Mouse (Mus musculus) limb, embryonic 15.5 days (tissue): ENCODE data around the gene Smc6. TPM values are rescaled to one million over a fixed set of nuclear protein-coding genes. Genes with fewer than 3 reads are reported as not detected.

Source experiments
- ATAC-seq: fragments of 200-750 bp; cut with Nextera tagmentation; 2 replicates; pipeline ENCODE4 v1.8.0; 2017; ENCODE audit warnings: low read depth, moderate TSS enrichment; ENCODE audit not compliant: insufficient number of reproducible peaks, low FRiP score, low TSS enrichment
- H3K27ac ChIP-seq: fragments of 300-500 bp; sonication (generic); 2 replicates; pipeline ENCODE4 v1.5.1; 2015; ENCODE audit warnings: moderate library complexity, mild to moderate bottlenecking, inconsistent platforms
- H3K27me3 ChIP-seq: fragments of 300-500 bp; sonication (generic); 2 replicates; pipeline ENCODE4 v1.6.1; 2015; ENCODE audit warnings: inconsistent platforms
- H3K36me3 ChIP-seq: fragments of 300-500 bp; sonication (generic); 2 replicates; pipeline ENCODE4 v1.6.1; 2015; ENCODE audit warnings: inconsistent platforms
- H3K4me1 ChIP-seq: fragments of 300-500 bp; sonication (generic); 2 replicates; pipeline ENCODE4 v1.6.1; 2015; ENCODE audit warnings: inconsistent platforms
- H3K4me2 ChIP-seq: fragments of 300-500 bp; sonication (generic); 2 replicates; pipeline ENCODE4 v1.6.1; 2015; ENCODE audit warnings: mild to moderate bottlenecking, inconsistent platforms
- H3K4me3 ChIP-seq: fragments of 300-500 bp; sonication (generic); 2 replicates; pipeline ENCODE4 v1.5.1; 2015; ENCODE audit warnings: mild to moderate bottlenecking, inconsistent platforms
- H3K9ac ChIP-seq: fragments of 300-500 bp; sonication (generic); 2 replicates; pipeline ENCODE4 v1.6.1; 2015; ENCODE audit warnings: inconsistent platforms
- H3K9me3 ChIP-seq: fragments of 300-500 bp; sonication (generic); 2 replicates; pipeline ENCODE4 v1.6.1; 2016; ENCODE audit warnings: inconsistent platforms
- WGBS: fragments of 180-500 bp; shearing (Covaris S2); methylation state at CpG from one replicate; pipeline ENCODE4 v1.1.7; 2015; 5-methylcytosine and 5-hydroxymethylcytosine counted together
- polyA plus RNA-seq: library from polyadenylated mRNA; unstranded; fragments of >200 nt; fragmentation: Nextera tagmentation; extraction: Ambion mirVana; gene quantifications from 2 replicates; pipeline ENCODE4 v1.2.1, GENCODE M21; 2015

Smc6 gene
- polyA plus RNA-seq, 1 experiment from 2014 or later, result 137 TPM

DNA sequence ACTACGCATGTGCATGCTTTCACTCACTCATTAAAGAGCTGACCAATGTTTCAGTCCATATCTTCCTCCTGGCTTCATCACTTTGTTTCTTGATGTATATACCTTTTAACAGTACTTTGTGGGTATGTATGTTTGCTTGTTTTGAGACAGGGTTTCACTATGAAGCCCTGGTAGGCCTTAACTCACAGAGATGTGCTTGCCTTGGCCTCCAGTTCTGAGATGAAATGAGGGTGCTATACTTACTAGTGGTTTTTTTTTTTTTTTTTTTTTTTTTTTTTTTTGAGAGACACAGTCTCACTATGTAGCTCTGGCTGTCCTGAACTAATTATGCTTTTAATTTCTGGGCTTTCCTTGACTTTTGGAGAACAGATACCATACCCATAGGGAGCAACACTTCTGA, 18.2 kb upstream of the Smc6 start:
- no peaks in the 10 kb centered on the region for H3K9me3 ChIP-seq
- no peaks in the 10 kb centered on the region for H3K27me3 ChIP-seq
- H3K9ac ChIP-seq, result no peak overlapping the region
- H3K4me3 ChIP-seq, result no peak overlapping the region
- H3K36me3 ChIP-seq, result peaks cover 4% of the 10 kb centered on the region; the same call in 1 of the 2 replicates
- H3K27ac ChIP-seq, result no peak overlapping the region
- no peaks in the 10 kb centered on the region for H3K4me1 ChIP-seq
- 98% methylated on average over 1 of the region's 1 CpGs for WGBS
- ATAC-seq, result no peak
- no peak overlapping the region for H3K4me2 ChIP-seq

DNA sequence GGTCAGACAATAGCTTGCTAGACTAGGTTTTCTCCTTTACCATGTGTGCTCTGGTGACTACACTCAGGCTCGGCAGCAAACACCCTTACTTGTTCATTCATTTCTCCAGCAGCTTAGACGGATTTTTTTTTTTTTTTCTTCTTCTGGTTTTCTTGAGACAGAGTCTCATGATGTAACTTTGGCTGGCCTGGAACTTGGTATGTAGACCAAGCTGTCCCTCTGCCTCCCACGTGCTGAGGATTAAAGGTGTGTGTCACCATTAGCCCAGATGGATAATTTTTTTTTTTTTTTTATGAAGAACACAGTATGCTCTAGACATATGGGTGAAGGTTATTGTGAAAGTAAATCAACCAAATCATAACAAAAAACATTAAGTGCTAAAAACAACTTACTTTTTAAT, 15.4 kb upstream of the Smc6 start:
- no peaks in the 10 kb centered on the region for H3K9me3 ChIP-seq
- H3K27me3 ChIP-seq, result no peaks in the 10 kb centered on the region
- H3K4me3 ChIP-seq, result no peak overlapping the region
- H3K27ac ChIP-seq, result no peak overlapping the region
- ATAC-seq, result no peak
- H3K36me3 ChIP-seq, result peaks cover 7% of the 10 kb centered on the region; the same call in 1 of the 2 replicates
- H3K4me1 ChIP-seq, result no peaks in the 10 kb centered on the region
- WGBS, result 68% methylated on average over 3 of the region's 3 CpGs
- no peak overlapping the region for H3K4me2 ChIP-seq
- H3K9ac ChIP-seq, result no peak overlapping the region

DNA sequence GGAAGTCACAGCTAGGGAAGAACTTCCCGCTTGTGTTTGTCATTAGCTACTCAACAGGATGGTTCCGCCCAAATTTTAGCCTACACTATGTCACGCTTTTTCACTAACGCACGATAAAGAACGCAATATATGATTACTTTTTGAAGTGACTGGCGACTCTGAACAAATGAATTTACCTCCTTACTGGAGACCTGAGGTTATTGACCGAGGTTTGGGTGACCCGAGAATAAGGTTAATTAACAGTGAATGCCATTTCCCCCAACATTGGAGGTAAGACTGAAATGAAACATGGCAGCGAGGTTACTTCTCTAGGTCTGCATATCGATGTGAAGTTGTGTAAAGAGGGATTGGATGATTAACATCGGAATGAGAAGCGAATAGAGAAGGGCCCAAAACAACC, 791 bp upstream of the Smc6 start:
- no peaks in the 10 kb centered on the region for H3K9me3 ChIP-seq
- no peaks in the 10 kb centered on the region for H3K27me3 ChIP-seq
- peaks cover 22% of the 10 kb centered on the region for H3K4me1 ChIP-seq
- H3K27ac ChIP-seq, result no peak overlapping the region
- no peak for ATAC-seq
- H3K9ac ChIP-seq, result 0 out of 2 replicates have a peak overlapping the region, but pooled peaks have one; percentile 90
- no peaks in the 10 kb centered on the region for H3K36me3 ChIP-seq
- whole genome bisulfite sequencing, result 2% methylated on average over 13 of the region's 13 CpGs
- peak overlapping the region; percentile 93 for H3K4me3 ChIP-seq
- peak overlapping the region; percentile 96 for H3K4me2 ChIP-seq

DNA sequence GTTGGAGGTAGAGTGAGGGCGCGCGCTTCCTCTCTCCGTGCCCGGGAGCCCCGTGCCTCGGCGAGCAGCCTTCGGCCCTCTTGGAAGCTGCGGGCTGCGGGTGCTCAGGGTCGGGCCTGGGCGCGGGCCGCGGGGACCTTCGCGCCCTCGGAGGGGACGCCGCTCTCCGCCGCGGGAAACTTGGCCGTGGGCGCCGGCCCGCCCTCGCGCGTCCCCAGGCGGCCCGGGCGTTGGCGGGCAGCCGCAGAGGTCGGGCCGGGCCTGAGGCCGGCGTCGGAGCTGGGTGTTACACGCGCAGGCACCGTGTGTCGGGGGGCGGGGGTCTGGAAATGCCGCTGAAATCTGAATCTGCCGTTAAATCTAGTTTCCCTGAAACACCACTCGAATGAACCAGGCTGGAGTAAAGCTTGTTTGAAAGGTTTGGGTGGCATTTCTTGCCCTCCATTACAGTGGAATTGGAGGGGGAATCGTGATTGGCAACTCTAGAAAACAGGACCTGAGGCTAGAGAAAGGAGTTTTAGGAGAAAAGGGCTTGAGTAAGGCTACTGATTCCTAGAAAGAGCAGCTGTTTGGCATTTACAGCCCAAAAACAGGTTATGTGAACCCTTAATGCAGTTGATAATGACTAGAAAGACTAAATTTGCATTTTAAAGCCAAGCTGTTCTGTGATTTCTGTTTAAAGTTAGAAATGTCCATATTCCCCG, 748 bp downstream of the Smc6 start:
- ATAC-seq, result peak; percentile 54
- Histone ChIP-seq H3K4me2 (peak overlapping the region; percentile 56), H3K9ac (peak overlapping the region; percentile 90), H3K27me3 (no peaks in the 10 kb centered on the region), H3K9me3 (no peaks in the 10 kb centered on the region), H3K36me3 (no peaks in the 10 kb centered on the region), H3K4me3 (peak overlapping the region; percentile 93), H3K4me1 (peaks cover 22% of the 10 kb centered on the region), H3K27ac (peak overlapping the region; percentile 94)
- WGBS, result under 1% methylated on average over 45 of the region's 51 CpGs

DNA sequence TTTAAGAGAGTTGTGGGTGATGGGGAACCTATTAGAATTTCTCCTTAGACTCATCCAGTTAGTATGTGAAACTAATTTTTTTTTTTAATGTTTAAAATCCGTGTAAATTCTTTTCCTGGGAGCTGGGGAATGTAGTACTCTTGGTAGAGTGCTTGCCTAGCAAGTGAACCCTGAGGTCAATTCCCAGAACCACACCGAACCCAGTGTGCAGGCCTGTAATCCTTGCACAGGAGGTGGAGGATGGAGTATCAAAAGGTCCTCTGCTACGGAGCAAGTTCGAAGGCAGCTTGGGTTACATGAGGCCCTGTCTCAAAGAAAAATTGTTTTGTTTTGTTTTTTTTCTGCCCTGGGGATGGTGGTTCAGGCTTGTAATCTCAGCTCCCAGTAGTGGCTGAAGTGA, 1.3 kb downstream of the Smc6 start:
- peak overlapping the region; percentile 94; the same call in 1 of the 2 replicates for H3K27ac ChIP-seq
- H3K36me3 ChIP-seq, result no peaks in the 10 kb centered on the region
- no peaks in the 10 kb centered on the region for H3K9me3 ChIP-seq
- H3K27me3 ChIP-seq, result no peaks in the 10 kb centered on the region
- peak overlapping the region; percentile 93 for H3K4me3 ChIP-seq
- 6% methylated on average over 4 of the region's 4 CpGs for WGBS
- peak overlapping the region; percentile 56 for H3K4me2 ChIP-seq
- H3K9ac ChIP-seq, result peak overlapping the region; percentile 90; the same call in 1 of the 2 replicates
- ATAC-seq, result no peak
- peaks cover 22% of the 10 kb centered on the region for H3K4me1 ChIP-seq

DNA sequence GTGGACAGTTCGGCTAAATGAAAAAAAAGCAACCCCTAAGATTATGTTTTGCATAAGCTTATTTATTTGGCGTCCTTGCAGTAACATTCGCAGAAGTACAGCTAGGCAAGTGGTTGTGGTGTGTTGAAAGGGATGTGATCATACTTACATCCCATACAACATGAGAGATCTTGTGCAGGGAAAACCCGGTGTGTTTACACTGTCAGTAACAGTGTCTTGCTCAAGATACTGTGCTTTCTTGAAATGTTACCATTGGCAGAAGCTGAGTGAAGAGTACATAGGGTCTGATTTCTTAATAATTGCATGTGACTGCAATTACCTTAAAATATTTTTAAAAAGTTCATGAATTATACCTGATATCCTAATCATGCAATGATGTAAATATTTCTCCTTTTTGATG, 6.9 kb downstream of the Smc6 start:
- H3K4me1 ChIP-seq, result peaks cover 8% of the 10 kb centered on the region
- no peak overlapping the region for H3K4me3 ChIP-seq
- no peak overlapping the region for H3K9ac ChIP-seq
- H3K27ac ChIP-seq, result no peak overlapping the region
- no peak overlapping the region for H3K4me2 ChIP-seq
- peaks cover 35% of the 10 kb centered on the region for H3K36me3 ChIP-seq
- H3K27me3 ChIP-seq, result no peaks in the 10 kb centered on the region
- no peaks in the 10 kb centered on the region for H3K9me3 ChIP-seq
- WGBS, result 90% methylated on average over 4 of the region's 4 CpGs
- no peak for ATAC-seq

DNA sequence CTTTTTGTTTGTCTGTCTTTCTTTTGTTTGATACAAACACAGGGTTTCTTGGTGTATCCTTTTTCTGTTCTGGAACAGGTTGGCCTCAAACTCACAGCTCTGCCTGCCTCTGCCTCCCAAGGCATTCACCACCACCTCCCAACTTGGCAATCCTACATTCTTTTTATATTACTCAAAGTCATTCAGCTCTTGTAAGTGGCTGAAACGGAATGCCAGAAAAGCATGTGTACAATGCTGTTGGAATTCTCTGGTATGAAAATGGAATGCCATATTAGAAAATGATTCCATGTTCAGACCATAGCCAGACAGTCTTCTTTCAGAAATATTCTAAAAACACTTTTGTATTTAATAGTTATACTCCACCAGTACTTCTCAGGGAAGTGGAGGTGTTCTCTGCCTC, 7.5 kb downstream of the Smc6 start:
- Histone ChIP-seq H3K9ac (no peak overlapping the region), H3K4me2 (no peak overlapping the region), H3K36me3 (peaks cover 39% of the 10 kb centered on the region), H3K4me1 (0 out of 2 replicates have a peak, but pooled peaks cover 4% of the 10 kb centered on the region), H3K9me3 (no peaks in the 10 kb centered on the region), H3K27ac (no peak overlapping the region), H3K27me3 (no peaks in the 10 kb centered on the region), H3K4me3 (no peak overlapping the region)
- WGBS, result 82% methylated on average over 1 of the region's 1 CpGs
- no peak for ATAC-seq

DNA sequence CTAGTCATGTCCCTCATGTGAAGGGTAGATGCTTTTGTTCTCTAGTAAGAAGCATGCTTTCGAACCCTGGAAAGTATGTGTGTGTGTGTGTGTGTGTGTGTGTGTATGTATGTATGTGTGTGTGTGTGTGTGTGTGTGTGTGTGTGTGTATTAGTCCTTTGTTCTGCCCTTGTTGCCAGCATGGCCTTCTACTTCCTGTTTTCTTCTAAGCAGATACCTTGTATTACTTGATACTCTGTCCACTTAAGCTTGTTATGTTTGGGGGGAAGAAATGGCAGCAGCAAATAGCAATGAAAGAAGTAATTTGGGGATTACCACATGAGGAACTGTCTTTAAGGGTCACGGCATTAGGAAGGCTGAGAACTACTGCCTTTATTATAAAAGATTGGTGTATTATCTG, 10.9 kb downstream of the Smc6 start:
- peaks cover 66% of the 10 kb centered on the region for H3K36me3 ChIP-seq
- no peak overlapping the region for H3K27ac ChIP-seq
- ATAC-seq, result no peak
- no peaks in the 10 kb centered on the region for H3K9me3 ChIP-seq
- WGBS, result 92% methylated on average over 2 of the region's 2 CpGs
- H3K27me3 ChIP-seq, result no peaks in the 10 kb centered on the region
- H3K4me2 ChIP-seq, result no peak overlapping the region
- no peaks in the 10 kb centered on the region for H3K4me1 ChIP-seq
- no peak overlapping the region for H3K9ac ChIP-seq
- no peak overlapping the region for H3K4me3 ChIP-seq

DNA sequence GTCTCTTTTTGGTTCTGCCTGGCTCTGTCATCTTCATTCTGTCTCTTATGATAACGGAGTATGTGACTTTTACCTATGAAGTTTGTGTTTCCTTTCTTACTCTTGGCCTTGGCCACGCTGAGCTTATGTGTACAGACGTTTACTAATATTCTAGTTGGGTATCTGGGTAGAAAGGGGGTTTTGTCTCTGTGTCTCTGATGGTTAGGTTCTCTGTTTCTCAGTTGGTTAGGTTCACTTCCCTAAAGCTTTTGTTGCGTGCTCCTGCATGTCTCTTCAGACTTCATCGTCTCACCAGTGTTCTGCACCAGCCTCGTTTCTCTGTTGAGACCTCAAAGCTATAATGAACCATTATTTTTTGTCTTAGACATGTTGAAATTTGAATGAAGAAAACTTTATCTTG, 11.5 kb downstream of the Smc6 start:
- Histone ChIP-seq H3K4me3 (no peak overlapping the region), H3K27ac (no peak overlapping the region), H3K9ac (no peak overlapping the region), H3K4me1 (no peaks in the 10 kb centered on the region), H3K27me3 (no peaks in the 10 kb centered on the region), H3K36me3 (peaks cover 69% of the 10 kb centered on the region), H3K9me3 (no peaks in the 10 kb centered on the region), H3K4me2 (no peak overlapping the region)
- 92% methylated on average over 6 of the region's 6 CpGs for WGBS
- ATAC-seq, result no peak

DNA sequence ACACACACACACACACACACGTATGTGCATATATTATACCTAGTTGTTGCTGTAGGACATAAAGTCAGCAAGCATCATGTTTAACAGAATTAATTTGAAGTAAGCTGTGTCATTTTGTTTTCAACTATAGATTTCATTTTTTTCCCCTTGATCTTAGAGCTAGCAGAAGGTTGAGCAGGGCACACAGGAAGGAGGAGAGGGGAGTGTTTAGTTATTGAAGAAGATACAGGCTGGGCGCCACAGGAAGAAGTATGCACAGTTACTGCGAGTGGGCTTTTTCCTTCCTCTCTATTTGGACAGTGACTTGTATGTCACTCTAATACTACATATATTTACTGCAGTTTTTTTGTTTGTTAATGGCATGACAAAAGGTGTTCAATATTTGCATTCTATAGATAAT, 14.2 kb downstream of the Smc6 start:
- H3K36me3 ChIP-seq, result peaks cover 64% of the 10 kb centered on the region
- 89% methylated on average over 3 of the region's 3 CpGs for WGBS
- no peaks in the 10 kb centered on the region for H3K27me3 ChIP-seq

DNA sequence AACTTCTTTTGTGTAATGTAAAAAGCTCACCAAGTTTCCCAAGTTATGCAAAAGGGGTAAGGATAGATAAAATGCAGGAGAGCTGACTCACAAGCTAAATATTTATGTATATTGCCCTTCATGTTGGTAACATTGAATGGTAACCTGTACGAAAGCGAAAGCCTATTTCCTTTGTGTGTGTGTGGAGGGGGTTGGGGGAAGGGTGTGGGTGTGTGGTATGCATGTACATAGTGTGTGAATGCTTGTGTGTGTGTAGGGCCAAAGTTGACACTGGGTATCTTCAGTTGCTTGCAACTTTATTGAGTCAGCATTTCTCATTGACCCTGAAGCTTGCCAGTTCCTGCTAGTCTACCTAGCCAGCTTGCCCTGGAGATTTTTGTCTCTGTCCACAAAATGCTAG, 15.9 kb downstream of the Smc6 start:
- 95% methylated on average over 2 of the region's 2 CpGs for WGBS
- ATAC-seq, result no peak
- no peak overlapping the region for H3K9ac ChIP-seq
- no peak overlapping the region for H3K27ac ChIP-seq
- H3K4me1 ChIP-seq, result no peaks in the 10 kb centered on the region
- no peaks in the 10 kb centered on the region for H3K9me3 ChIP-seq
- H3K4me2 ChIP-seq, result no peak overlapping the region
- H3K27me3 ChIP-seq, result no peaks in the 10 kb centered on the region
- H3K36me3 ChIP-seq, result peaks cover 71% of the 10 kb centered on the region
- no peak overlapping the region for H3K4me3 ChIP-seq

More for the DNA sequence above, 14.2 kb downstream of the Smc6 start:
- ATAC-seq, result no peak
- no peak overlapping the region for H3K4me3 ChIP-seq
- no peaks in the 10 kb centered on the region for H3K9me3 ChIP-seq
- no peak overlapping the region for H3K9ac ChIP-seq
- H3K4me2 ChIP-seq, result no peak overlapping the region
- H3K27ac ChIP-seq, result no peak overlapping the region
- no peaks in the 10 kb centered on the region for H3K4me1 ChIP-seq

DNA sequence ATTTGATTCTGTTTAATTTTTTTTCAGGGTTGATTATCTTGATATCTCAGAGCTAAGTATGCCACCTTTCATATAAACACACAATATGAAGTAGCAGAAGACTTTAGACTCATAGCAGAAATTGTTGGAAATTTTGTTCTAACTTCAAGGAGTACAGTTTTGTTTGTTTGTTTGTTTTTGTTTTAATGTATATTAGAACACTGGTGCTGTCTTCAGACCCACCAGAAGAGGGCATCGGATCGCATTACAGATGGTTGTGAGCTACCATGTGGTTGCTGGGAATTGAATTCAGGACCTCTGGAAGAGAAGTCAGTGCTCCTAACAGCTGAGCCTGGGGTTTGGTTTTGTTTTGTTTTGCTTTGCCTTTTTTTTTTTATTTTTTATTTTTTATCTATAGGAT, 20.7 kb downstream of the Smc6 start:
- H3K27ac ChIP-seq, result no peak overlapping the region
- H3K4me2 ChIP-seq, result no peak overlapping the region
- WGBS, result 94% methylated on average over 2 of the region's 2 CpGs
- H3K9ac ChIP-seq, result no peak overlapping the region
- H3K9me3 ChIP-seq, result no peaks in the 10 kb centered on the region
- no peaks in the 10 kb centered on the region for H3K4me1 ChIP-seq
- H3K27me3 ChIP-seq, result no peaks in the 10 kb centered on the region
- H3K36me3 ChIP-seq, result peaks cover 51% of the 10 kb centered on the region
- ATAC-seq, result no peak
- H3K4me3 ChIP-seq, result no peak overlapping the region

DNA sequence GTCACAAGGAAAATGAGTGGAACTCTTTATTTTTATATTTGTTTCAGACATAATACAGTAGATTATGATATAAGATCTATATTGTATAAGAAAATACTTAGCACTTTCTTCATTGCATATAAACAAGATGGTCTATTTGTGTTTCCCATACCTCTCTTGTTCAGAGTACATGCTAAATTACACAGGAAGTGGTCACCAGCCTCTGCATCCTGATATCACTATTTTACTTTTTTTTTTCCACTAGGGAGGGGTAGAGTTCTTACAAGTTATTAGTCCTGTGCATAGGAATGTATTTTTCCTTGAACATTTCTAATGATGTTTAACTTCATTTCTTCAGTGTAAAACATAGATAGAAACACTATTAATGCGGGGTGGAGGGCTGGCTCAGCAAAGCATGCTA, 35.2 kb downstream of the Smc6 start:
- Histone ChIP-seq H3K4me1 (no peaks in the 10 kb centered on the region), H3K27me3 (no peaks in the 10 kb centered on the region), H3K4me2 (no peak overlapping the region), H3K4me3 (no peak overlapping the region), H3K9ac (no peak overlapping the region), H3K9me3 (no peaks in the 10 kb centered on the region), H3K27ac (no peak overlapping the region), H3K36me3 (peaks cover 58% of the 10 kb centered on the region)
- no peak for ATAC-seq
- 86% methylated on average over 1 of the region's 1 CpGs for WGBS
